Mouse (Mus musculus) spleen, postnatal 36 days (tissue): ENCODE measurements at regions not wholly inside any gene's neighbourhood (a gene's known extent, or its start where the extent isn't known, plus 50 kb on each side); places are given as distances from the start of the nearest gene placed in this dataset.

Experiments used
- DNase-seq, 2 experiments: peaks; one replicate each; pipeline ENCODE4 v3.0.0; 2022; ENCODE audit warnings: low spot score in 2 of 2, mixed read lengths in 1 of 2

DNA sequence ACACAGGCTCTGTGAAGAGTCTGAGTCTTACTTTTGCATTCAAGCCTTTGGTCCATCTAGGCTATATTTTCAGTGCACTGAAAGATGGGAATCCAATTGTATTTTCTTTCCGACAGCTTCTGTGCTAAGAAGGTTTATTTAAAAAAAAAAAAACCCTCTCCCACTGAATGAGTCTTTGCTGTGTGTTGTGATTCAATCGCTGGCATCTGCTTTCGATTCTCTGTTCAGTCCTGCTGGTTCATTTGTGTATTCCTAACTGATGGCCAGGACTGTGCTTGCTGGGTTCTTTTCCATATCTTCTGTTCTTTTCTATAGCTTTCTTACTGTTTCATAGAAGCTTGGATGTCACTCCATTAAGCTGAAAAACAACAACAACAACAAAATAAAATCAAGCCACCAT, 132.9 kb downstream of the Tex36 start:
- no peak for DNase-seq

DNA sequence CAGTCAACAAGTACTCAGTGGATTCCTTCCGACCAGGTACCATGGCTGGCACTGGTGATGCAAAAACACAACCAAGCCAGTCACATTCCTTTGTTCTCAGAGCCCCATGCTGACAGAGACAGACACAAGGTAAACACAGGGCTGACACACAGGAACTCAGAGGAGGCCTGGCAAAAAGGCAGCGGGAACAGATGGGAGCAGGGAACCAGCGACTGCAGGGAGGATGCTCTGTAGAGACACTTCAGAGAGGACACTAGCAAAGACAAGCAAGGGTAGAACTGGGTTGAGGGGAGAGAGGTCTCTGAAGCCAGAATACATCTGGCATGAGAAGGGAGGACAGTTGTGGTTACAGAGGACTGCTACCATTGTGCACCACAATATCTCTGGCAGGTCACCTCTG, 133.6 kb downstream of the Tex36 start:
- DNase-seq: no peak

DNA sequence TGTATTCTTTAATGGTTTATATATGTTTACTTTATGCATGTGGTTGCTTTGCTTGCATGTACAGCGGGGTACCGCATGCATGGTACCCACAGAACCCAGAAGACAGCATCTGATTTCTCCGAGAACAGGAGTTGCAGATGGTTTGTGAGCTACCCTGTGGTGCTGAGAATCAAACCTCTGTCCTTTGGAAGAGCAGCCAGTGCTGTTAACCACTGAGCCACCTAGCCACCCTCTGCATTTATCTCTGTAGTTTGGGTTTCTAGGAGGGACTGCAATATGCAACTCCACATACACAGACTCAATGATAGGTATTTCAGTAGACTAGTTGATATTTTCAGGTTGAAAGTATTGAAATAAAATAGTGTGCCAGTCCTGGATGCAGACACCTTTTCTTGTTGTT, 134.4 kb downstream of the Tex36 start:
- no peak for DNase-seq

DNA sequence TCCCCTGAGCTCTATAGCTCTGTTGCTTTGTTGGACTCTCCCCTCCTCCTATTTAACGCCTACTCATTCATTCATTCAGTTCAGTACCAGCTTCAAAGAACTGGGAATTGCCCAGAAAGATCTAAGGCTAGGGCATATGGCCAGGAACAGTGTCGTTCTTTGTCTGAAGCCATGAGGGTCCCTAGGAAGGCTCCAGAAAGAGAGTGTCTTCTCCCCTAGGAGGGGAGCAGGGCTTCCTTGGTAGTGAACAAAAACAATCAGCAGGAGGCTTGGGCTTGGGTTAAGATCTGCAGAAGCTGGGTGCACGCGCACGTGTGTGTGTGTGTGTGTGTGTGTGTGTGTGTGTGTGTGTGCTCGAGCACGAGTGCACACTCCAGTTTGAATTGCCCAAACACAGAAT, 142.7 kb downstream of the Tex36 start:
- DNase-seq: no peak

DNA sequence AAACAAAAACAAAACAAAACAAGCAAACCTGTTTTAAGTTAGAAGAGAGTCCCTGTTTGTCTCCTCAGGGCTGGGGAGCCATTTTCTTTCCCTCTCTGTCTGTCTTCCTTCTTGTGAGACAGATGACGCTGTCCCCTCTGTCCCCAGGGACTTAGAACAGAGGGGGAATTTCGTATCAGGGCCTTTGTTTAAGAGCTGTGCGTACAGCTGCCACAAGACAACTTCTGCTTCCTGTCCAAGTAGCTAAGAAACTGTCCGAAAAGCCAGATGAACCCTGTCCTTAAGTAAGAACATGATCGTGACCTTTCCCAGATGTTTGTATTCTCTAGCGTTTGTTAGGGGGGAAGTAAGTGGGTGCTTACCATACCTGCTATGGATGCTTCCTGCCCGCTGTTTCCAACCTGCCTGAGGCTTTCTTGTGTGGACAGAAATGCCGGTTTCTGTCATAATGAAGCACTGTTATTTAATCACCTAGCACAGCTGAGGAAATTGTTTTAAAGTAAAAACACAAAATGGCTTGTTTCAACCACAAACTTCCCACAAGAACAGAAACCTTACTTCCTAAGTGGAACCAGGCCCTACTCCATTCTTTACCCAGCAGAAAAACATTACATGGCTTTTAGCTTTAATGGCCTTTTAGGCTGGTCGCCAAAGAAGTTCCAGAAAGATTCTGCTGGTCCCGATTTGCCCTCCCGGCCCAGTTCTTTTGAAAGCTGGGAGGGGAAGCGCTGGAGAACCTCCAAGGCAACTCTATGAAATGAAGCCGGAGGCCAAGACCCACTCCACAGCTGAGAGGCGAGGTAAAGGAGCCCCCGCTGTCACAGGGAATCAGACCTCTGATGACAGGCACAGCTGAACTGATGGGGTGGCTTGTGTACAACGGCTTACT, 144.3 kb downstream of the Tex36 start:
- peak; percentile 35 to 42 for DNase-seq

DNA sequence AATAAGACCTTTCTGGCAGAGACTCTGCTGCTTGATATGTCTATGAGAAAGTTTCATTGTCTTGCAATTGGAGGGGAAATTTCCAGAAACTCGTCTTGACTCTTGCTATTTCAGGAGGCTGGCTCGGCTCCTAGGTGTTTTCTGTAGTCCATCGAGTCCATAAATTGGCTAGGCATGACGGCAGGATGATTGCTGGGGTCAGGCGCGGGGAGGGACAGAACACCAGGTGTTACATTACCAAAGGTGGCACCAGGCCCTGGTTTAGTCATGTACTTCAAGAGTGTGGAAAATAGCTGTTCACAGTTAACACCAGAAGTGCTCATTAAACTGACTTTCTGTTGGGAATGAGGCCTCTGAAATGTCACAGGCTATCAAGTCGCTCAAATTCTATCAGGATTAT, 151.7 kb downstream of the Tex36 start:
- no peak for DNase-seq

DNA sequence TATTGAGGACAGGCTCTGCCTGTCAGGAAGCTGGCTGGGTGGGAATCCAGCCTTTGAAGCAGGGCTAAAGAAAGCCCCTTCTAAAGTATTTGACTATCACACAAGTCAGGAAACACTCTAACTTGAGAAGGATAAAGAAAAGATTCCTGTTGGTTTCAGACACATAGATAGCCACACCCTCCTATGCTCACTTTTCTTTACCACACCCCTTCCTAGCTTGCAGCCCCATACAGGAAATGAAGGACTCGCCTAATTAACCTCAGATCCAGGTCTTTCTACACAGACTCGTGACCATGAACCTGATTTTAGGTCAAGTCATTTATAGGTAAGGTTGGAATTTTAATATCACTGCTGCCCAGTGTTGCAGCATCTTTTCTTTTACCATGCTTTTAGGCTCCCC, 154.9 kb downstream of the Tex36 start:
- no peak for DNase-seq

DNA sequence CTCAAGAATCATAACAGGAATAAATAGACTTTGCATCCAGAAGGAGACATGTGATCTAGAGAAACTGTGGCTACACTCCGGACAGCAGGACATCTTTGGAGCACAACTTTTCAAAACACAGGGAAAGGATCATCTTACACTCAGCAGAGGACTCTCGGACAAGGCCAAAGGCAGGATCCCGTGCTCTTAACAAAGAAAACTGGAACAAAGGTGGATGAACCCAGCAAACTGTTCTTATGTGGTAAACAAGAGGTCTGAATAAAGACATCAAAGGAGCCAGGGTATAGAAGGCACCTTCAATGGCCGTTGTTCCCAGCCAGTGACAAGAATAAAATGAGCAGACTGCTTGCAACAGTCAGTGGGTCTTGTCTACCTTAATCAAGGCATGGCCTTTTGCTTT, 160.3 kb downstream of the Tex36 start:
- no peak for DNase-seq

DNA sequence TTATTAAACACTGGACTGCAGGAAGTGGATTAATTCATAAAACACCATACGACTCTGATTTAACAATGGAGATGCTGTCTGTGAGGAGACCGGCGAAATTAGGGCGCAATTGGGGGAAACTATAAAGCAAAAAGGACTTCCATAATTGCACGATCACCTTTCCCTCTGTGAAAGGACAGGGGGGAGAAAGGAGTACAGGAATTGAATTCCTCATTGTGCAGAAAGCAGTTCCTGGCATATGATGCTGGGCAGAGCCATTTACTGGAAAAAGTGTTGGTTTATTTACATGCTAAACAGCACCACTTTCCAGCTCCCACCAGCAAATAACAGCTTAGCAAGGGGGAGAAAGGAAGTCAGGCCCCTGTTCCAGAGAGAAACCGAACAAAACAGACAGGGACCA, 160.8 kb downstream of the Tex36 start:
- DNase-seq: no peak

DNA sequence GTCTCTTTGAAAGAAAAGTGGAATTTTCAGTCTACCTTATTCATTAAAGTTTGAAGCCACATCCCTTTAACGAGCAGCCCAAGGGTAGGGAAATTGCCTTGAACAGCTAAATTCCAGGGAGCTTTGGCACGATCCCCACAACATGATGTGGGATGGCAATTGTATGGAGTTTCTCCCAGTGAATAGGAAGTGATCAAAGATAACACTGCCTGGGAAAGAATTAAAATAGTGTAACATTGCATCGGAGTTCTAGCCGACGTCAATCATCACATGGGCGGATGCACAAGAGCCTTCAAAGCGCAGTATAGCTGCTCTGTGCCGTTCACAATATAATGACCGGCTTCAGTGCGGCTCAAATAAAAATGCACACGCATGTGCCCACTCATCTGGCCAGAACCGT, 161.2 kb downstream of the Tex36 start:
- no peak for DNase-seq

DNA sequence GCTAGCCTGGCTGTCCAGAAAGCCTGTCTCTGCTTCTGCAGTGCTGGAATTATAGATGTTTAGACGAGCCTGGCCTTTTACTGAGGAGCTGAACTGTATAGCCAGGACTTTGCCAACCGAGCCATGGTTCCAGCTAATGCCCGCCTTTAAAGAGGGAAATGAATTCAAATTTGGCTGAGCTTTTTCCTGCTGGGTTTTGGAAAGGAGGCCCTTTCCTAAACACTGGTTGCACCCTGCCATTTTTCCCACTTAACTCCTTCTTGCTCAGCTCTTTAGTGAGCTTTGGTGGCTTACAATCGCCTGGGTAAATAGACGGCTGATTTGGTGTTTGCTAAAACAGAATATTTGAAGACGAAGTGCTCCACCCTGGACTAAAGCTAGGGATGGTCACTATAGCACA, 161.9 kb downstream of the Tex36 start:
- DNase-seq: no peak

DNA sequence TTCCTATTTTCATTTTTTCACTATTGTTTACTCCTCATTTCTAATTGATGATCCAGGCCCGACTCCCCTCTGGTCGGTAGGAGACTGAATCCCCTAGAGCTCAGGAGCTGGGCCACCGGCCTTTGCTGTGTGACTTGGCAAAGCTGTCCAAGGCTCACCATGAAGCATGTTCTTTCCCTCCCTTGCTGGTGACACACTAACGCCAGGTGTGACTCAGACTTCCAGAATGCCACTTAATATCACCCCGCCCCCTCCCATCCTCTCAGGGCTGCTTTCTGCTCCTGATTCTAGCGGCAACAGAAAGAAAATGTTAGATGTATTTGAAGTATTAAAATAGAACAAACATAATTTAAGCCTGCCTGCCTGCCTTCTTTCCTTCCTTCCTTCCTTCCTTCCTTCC, 163.3 kb downstream of the Tex36 start:
- DNase-seq: no peak

DNA sequence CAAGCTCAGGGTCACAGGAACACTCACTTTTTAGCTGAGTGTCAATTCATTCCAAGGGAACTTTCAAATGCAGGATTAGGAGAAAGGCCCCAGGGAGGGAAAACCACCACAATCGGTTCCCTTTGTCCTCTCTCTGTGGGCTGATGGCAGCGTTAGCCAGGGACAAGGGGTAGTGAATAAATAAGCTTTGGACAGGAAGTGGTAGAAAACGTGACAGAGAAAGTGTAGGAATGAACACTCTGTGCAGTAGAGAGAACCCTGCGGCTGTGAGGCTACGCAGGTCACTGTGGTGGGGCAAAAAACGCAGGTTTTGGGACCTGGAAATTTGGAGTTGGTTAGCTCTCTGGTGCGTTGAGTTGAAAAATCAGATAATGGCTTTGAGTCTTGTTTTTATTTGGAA, 164.1 kb downstream of the Tex36 start:
- DNase-seq: no peak

DNA sequence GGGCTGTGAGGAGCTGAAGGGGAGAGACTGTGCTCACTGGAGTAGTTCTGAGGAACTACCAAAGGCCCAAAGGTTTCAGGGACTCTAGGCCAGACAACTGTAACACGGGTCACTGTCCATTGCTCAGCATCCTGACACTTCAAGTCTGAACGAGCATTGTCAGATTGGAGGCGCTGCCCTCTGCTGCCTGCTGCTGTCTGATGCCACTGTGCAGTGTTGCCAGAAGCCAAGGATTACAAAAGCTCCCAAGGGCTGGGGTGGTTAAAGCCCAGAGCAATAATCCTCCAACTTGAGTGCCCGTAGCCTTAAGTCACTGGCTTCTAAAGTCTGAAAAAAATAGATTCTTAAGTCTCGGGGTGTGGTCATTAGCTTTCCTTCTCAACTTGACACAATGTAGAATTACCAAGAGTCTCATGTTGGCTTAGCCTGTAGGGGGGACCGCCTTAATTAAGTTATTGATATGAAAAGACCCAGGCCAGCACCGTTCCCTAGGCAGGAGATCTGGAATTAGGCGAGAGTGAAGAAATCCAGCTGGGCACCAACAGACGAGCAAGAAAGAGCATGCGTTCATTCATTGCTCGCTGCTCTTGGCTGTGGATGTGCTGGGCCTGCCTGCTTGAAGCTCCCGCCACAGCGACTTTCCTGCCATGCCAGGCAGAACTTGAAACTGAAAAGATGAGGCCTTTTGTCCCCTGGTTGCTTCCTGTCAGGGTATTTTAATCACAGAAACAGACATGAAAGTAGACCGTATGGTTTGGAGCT, 166.2 kb downstream of the Tex36 start:
- DNase-seq: no peak

DNA sequence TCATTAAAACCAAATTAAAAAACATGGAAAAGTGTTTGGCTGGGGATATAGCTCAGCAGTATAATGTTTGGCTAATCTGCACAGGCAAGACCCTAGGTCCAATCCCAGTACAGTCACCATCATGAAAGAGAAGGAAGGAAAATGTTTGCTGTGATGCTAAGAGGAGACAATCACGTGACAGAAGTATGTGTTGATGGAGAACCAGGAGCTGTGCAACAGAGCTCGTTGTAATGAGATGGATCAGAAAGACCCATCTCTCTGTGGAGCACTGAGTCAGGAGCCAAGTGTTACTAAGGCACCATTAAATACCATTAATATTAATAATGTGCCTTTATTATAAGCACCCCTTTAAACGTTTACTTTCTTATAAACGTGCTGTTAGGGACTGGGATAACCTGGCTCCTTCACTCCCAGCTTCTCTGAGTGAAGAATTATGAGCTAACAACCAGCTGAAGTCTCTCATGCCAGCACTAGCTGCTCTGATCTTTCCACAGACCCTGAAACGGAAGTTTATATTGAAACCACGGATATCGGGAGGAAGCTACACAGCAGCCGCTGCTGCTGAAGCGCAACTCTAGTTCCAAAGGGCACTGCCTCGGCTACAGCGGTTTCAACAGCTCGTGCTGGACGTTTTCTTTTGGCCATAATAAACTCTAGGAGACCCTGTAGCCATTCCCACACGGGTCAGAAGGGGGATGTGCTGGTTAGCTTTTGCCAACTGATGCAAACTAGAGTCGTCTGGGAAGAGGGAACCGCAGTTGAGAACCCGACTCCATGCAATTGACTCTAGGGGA, 167.7 kb downstream of the Tex36 start:
- DNase-seq: no peak

DNA sequence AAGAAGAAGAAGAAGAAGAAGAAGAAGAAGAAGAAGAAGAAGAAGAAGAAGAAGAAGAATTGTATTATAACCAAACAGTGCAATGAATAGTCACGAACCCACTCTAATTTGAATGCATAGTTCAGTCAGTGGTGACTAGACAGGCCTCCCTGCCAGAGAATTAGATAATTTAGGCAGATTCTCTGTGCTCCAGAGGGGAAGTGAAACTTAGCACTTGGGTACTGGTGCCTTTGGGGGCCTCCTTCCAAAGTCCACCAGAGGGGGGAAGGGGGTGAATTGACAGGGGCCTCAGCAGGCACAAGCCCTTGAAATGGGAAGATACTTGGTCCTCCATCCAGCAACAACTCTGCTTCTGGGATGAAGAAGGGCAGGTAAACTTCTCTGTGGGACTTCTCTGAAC, 169.6 kb downstream of the Tex36 start:
- no peak for DNase-seq

DNA sequence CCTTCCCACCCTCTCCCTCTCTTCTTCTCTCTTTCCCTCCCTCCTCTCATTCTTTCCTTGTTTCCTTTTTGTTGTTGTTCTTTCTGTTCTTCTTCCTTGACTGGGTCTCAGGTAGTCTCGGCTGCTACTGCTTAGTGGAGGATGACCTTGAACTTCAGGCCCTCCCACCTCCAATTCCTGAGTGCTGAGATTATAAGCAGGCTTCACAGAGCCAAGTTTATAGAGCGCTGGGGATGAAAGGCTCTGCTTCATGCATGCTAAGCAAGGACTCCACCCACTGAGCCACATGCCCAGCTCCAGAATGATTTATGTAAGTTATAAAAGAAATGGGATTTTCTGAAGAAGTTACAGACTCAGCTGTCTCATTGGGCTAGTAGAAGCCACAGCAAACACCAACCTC, 199.9 kb downstream of the Tex36 start:
- no peak for DNase-seq

DNA sequence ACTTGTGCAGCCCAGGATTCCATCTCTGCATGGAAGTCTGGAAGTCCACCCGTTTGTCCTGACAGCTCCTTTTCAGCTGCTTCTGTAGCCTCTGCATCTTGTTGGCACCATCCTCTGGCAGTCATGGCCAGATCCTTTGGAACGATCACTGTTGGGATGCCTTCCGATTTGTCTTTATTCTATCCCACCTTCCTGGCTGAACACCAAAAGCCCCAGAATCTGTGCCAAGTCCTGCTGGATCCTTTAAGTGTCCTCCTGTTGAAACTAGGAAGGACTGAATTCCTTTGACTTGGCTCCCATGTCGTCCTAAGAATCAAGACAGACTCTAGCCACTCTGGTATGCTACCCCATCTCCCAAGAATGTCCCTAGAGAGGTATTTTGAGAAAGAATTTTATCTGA, 201.3 kb downstream of the Tex36 start:
- no peak for DNase-seq

DNA sequence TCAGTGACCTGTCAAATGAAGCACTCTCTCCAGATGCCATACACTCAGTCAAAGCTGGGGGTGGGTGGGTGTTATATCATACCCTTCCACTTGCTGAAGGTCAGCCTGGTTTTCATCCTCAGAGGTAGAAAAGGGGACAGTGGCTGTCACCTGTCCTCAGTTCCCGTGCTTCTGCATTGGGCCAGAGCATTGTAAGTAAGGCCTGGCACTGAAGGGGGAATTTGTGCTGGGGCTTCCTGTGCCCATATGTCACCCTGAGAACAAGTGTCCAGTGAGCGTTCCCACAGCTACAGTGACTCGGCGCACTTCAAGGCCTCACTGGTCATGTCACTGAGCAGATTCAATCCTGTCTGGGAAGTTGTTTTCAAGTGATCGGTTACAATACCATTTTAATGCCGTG, 213.2 kb downstream of the Tex36 start:
- DNase-seq: no peak

DNA sequence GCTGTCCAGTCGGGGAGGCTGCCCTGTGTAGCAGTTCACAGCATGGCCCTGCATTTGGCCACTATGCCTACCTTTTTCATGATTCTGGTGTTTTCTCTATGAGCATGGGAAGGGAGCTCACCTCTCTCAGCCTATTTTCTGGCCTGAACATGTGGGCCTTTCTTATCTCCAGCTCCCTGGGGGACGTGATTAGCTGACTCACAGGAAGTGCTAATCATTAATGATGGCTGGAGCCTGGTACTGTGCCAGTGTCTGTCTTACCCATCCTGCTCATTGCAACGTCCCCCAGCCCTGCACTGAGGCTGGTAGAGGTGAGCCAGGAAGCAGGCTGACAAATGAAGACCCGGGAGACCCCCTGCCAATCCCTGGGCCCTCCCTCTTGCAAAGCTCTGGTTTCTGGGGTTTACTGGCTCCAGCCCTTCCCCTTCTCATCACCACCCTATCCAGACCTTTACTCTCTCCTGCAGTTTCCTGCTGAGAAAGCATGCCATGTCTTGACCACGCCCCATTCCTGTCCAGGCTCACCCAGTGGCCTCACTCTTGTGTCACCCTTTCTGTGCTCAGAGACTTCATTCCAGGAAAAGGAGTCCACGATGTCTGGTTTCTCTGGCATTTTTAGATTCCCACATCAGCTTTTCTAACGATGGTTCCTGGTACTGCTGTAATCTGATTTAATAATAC, 219.8 kb downstream of the Tex36 start:
- no peak for DNase-seq

DNA sequence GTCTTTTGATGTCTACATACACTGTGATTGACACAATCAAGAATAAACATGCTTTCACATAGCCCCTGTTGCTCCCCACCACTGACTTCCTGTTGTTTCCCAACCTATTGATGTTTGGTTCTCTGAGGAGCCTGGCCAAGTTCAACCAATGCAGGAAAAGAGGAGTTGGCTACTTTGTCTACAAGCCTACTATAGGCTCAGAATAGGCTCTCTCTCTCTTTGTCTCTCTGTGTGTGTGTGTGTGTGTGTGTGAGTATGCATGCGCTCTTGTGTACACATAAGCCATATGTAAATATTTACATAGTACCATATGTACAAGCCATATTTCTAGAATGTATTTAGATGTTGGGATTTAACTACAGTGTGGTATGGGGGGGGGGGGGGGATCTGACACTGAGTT, 222.6 kb downstream of the Tex36 start:
- DNase-seq: no peak

DNA sequence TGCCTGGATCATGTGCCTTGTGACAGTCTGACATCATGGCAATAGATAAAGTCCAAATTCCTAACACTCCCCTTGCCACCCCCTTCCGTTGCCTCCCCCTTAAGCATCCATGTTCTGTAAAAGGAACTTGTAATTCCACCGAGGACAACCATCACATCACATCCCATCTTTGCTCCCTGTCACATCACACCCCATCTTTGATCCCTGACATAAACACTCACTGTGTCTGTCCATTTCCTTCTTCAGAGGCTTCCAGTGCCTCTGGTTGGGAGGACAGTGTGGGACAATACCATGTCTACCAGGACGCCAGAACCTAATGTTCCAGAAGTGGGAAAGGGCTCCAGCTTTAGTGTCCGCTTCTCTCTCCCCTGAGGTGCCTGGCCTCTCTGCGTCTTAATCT, 223.6 kb downstream of the Tex36 start:
- no peak for DNase-seq
